Mouse (Mus musculus) kidney, postnatal 14 days (tissue): ENCODE data around the gene Sema4c.
"Not testable (repeated sequence)": the region's sequence is repeated elsewhere in the genome, so short reads cannot be mapped to it uniquely, and the experiment has no call there.

Experiments used
- DNase-seq: peaks from one replicate; pipeline ENCODE4 v3.0.0; 2022; ENCODE audit warnings: mixed read lengths

Sema4c gene

GRCm38 (mm10) chr1:36555798-36556395 lies 2.3 kb downstream of the Sema4c start:
- DNase-seq, result peak; percentile 57

GRCm38 (mm10) chr1:36554633-36555399 lies 3.3 kb downstream of the Sema4c start:
- DNase-seq, result peak; percentile 73

GRCm38 (mm10) chr1:36552506-36552905 lies 5.6 kb downstream of the Sema4c start:
- no peak for DNase-seq

- no peak for DNase-seq
Measured at GRCm38 (mm10) chr1:36551904-36552303, 6.2 kb downstream of the Sema4c start.

GRCm38 (mm10) chr1:36550075-36550863 lies 7.9 kb downstream of the Sema4c start:
- DNase-seq, result no peak

GRCm38 (mm10) chr1:36549491-36549890 lies 8.7 kb downstream of the Sema4c start:
- DNase-seq, result no peak

- DNase-seq, result no peak
Measured at GRCm38 (mm10) chr1:36548771-36549170, 9.4 kb downstream of the Sema4c start.

- DNase-seq, result peak; percentile 71
Measured at GRCm38 (mm10) chr1:36547981-36548598, 10.1 kb downstream of the Sema4c start.

- peak; percentile 99 for DNase-seq
Measured at GRCm38 (mm10) chr1:36546888-36547471, 11.2 kb downstream of the Sema4c start, which contains the start of gene Ankrd39. Ankrd39 (minus strand) TSS chr1:36547445.

GRCm38 (mm10) chr1:36545845-36546600 lies 12.1 kb downstream of the Sema4c start:
- no peak for DNase-seq

GRCm38 (mm10) chr1:36545382-36545781 lies 12.8 kb downstream of the Sema4c start:
- DNase-seq, result no peak

GRCm38 (mm10) chr1:36542925-36543324 lies 15.2 kb downstream of the Sema4c start:
- DNase-seq, result no peak

GRCm38 (mm10) chr1:36541844-36542243 lies 16.3 kb downstream of the Sema4c start:
- no peak for DNase-seq

- DNase-seq, result no peak
Measured at GRCm38 (mm10) chr1:36540807-36541206, 17.3 kb downstream of the Sema4c start.

GRCm38 (mm10) chr1:36540132-36540531 lies 18.0 kb downstream of the Sema4c start:
- DNase-seq, result no peak

GRCm38 (mm10) chr1:36539186-36539585 lies 19.0 kb downstream of the Sema4c start, which contains the start of gene Gm42417:
Gm42417 (minus strand) TSS chr1:36539429.
- peak; percentile 92 for DNase-seq

- DNase-seq, result no peak
Measured at GRCm38 (mm10) chr1:36538727-36539126, 19.4 kb downstream of the Sema4c start.

- DNase-seq, result not testable (repeated sequence)
Measured at GRCm38 (mm10) chr1:36536783-36537182, 21.4 kb downstream of the Sema4c start, which contains the start of gene Ankrd23. Ankrd23 (minus strand) TSS chr1:36536883.

GRCm38 (mm10) chr1:36536397-36536728 lies 21.8 kb downstream of the Sema4c start:
- no peak for DNase-seq

GRCm38 (mm10) chr1:36535477-36536396 lies 22.4 kb downstream of the Sema4c start:
- DNase-seq, result no peak

- peak; percentile 50 for DNase-seq
Measured at GRCm38 (mm10) chr1:36534595-36535058, 23.5 kb downstream of the Sema4c start.
